Mouse (Mus musculus) MN1 (cell line): ENCODE results near the gene Pex14.

Source experiments
- DNase-seq: peaks from one replicate; pipeline ENCODE4 v3.0.0-alpha.2; 2016; ENCODE audit warnings: low spot score

The Pex14 gene

DNA sequence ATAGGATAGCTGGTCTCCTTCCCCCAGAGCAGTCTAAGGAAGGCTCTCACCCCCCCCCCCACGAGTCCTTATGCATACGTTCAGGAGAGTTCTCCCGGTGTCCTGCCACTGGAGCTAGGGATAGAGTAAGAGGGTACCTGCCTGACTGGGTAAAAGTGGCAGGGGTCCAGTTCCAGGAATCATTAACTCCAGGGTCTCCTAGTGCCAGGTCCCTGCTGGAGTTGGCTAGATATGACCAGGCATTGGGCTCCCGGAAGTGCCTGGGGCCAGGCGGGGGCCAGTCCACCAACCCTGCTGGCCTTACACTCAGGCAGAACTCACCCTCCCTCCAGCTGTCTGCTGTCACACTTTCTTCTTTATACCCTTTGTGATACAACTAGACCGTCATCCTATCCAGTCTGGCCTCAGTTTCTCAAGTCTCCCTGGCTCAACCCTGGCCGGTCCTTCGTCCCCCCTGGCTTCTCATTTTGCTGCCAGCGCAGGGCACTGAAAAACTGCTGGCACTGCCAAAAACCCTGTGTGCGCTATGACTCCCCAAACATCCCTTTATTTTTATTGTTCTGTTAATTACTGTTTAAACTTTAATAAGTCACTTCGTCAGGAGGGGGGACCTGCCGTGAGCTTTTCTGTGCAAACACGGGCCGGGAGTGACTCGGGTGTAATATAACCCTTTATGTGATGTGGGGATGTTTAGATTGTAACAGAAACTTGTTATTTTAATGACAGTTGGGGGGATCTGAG lies 180.8 kb downstream of the Pex14 start:
- no peak for DNase-seq

DNA sequence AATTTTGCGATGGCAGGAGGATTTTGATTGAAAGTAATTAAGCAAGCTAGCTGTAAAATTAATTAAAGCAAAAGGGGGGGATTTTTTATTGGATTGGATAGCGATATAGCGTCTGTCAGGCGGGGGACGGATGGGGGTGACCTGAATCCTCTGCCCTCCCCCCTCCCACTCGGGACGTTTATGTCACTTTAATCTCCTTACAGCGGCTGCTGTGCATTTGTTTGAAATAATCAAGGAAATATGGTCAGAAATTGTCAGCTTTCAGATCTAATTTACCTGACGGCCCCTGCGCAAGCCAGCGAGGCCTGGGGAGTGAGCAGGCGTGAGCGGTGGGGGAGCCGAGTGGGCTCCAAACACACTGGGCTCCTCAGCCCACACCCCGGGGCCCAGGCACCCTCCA lies 183.8 kb downstream of the Pex14 start:
- no peak for DNase-seq

DNA sequence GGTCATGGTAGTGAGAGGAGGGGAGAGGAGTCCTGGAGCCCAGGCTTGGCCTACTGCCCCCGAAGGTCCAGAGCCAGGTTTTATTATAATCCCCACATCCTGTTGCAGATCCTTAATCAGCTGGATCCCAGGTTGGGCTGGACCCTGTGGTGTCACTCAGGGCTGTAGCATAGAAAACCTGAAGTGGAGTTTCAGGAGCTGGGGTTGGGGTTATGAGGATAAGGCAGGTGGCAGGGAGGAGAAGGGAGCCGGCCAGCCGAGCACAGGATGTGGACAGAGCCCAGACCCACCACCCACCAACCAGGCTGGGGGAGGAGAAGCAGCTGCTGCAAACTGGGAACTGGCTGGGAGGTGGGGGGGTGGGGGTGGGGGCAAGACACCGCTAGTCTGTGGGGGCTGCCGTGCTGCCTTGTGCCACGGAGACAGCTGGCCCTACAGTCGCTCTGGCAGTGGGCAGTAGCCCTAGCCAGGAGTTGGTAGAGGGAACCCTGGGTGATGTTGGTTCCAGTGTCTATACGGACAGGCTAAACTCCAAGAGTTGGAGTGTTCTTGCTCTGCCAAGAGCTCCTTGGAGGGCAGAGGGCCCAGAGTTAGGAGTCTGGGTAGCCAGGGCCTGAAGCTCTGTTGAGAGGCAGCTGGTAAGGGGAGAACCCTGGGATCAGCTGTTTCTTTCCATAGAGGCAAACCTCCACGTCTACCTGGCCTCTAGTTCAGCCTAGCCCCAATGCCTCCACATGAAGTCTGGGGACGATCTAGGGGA lies 184.6 kb downstream of the Pex14 start:
- DNase-seq: peak; percentile 94

DNA sequence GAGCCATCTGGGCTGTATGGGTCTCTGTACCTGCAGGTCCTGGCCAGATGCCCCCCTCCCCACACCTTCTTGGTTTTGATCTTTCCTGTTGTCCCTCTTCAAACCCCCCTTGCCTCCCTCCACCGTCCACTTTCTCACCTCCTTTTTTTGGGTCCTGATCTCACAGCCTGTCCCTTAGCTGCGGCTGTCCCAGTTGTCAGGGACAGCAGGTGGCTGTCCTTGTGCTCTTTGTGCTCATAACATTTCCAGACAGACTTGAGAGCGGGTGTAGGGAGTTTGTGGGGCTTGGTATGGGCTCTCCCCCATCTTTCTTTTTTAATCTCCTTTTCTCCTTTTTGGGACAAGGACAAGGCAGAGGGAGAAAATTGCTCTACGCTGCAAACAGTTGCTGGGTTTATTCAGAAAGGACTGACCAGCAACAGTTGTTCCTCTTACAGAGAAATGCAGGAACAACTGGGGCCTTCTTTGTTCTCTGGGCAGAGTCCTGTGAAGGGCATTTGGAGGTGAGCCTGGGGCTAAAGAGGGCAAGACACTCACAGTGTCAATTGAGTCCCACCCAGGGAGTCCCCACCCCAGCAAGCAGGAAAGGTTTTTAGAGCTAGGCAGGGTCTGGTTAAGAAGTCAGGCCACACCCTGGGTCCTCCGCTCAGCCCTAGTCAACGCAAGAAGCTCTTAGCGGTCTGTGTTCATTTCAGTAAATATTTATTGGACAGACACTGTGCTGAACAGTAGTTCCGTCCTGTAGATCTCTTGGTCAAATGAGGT lies 186.7 kb downstream of the Pex14 start:
- DNase-seq: no peak

DNA sequence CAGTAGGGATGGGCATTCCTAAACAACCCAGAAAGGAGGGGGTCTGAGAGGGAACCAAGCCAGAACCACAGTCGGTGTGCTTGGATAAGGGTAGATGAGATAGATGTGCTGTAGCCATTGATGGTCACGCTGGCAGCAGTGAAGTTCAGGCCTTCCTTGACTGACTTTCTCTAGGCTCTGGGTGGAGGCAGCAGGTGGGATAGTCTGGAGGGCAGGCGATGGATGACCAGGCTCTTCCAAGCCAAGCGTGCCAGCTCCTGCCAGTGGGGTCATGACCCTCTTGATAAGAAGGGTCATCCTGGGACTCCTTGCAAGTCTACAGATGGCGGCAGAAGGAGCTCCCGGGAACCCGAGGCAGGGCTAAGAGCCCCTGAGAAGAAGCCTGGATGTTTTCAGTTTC lies 187.5 kb downstream of the Pex14 start:
- DNase-seq: no peak
